Mouse (Mus musculus): Measurements from ENCODE around the gene Clybl. TPM values are rescaled to one million over a fixed set of nuclear protein-coding genes. Genes with fewer than 3 reads are reported as not detected.

Clybl gene
- polyA plus RNA-seq, 1 experiment from 2014 or later: 26.2 TPM

DNA sequence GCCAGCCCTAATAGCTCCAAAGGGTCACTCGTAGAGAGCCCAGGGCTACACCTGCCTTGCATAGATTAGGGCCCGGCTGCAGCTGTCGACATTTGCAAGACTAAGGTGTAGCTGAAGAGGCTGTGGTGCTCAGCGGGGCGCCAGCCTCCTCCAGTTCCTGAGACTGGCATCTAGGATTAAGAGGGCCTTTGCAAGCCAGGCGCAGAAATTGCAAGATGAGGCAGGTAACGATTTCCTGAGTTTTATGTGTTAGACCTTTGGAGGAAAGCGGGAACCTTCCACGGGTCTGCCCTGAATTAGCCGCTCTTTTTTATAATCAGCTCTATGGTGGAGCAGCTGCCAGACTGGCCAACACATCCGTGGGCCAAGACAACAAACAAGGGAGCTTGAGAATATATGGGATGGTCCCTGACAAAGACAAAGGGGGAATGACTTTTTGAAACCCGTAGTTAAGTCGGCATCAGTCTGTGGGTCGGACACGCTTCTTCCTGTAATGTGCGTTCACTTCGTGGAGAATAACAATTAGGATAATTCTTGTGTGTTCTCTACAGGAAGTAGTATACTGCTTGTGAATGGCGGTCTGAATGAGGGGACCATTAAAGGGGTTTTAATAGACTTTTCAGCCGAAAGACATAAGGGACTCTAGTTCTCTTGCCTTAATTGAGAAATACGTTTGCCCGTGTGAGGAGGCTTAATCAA is 74.2 kb downstream of the Clybl start:
- Histone ChIP-seq H3K4me3 (replicated peaks) (no peak overlapping the region), H3K4me2 (no peak overlapping the region), H3K27ac (no peak overlapping the region), H3K4me1 (replicated peaks) (peaks cover 3% of the 10 kb centered on the region; the same call in 1 of the 2 replicates), H3K27me3 (peaks cover 38% of the 10 kb centered on the region), H3K9ac (no peak overlapping the region), H3K9me3 (replicated peaks) (no peaks in the 10 kb centered on the region), H3K36me3 (no peaks in the 10 kb centered on the region)
- ATAC-seq (ENCODE audit: low read depth): no peak
- 15% methylated on average over 21 of the region's 21 CpGs for WGBS (ENCODE audit: insufficient replicate concordance)
- no peak for DNase-seq

DNA sequence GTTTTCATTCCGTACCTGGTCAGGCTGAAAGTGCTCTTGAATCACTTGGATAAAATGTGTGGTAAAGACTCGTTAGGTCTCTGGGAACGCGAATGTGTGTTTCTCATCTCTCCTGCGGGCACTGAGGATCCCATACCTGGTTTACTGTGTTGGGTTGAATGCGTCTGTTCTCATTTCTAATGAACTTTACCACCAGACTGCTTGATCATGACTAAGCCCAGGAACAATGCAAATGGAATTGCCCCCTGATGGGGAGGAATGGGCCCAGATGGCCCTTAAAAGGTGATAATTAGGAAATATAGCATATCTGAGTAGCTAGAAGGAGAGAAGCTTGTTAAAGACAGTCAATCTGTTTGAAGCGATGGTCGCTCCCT is 74.7 kb downstream of the Clybl start:
- Histone ChIP-seq H3K36me3 (no peaks in the 10 kb centered on the region), H3K9me3 (replicated peaks) (no peaks in the 10 kb centered on the region), H3K4me3 (replicated peaks) (no peak overlapping the region), H3K27me3 (peaks cover 38% of the 10 kb centered on the region), H3K4me2 (no peak overlapping the region), H3K4me1 (replicated peaks) (peaks cover 3% of the 10 kb centered on the region; the same call in 1 of the 2 replicates), H3K27ac (no peak overlapping the region), H3K9ac (no peak overlapping the region)
- ATAC-seq (ENCODE audit: low read depth): no peak
- no peak for DNase-seq
- 36% methylated on average over 8 of the region's 8 CpGs for WGBS (ENCODE audit: insufficient replicate concordance)

DNA sequence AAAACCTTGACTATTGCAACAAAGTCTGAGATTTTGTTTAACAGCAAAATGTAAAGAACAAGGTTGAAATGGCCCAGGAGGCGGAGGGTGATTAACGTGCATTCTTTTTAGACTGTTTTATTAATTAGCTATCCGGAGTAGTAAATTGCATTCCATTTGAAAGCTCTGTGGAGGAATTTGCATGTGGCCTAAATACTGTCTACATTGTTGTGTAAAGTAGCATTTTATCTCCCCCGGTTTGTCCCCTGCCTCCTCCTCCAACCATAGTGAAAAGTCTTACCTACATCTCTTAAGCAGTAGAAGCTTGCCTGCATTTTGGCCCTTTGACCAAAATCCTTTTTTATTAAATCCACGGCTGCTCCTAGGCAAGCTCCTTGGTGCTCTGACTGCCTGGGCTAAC is 76.8 kb downstream of the Clybl start:
- H3K27me3 ChIP-seq: peaks cover 38% of the 10 kb centered on the region
- no peaks in the 10 kb centered on the region for H3K36me3 ChIP-seq
- H3K9me3 ChIP-seq (replicated peaks): no peaks in the 10 kb centered on the region
- H3K4me1 ChIP-seq (replicated peaks): peaks cover 3% of the 10 kb centered on the region; the same call in 1 of the 2 replicates
- H3K4me3 ChIP-seq (replicated peaks): no peak overlapping the region
- DNase-seq: no peak
- H3K4me2 ChIP-seq: no peak overlapping the region
- H3K9ac ChIP-seq: no peak overlapping the region
- no peak overlapping the region for H3K27ac ChIP-seq
- ATAC-seq (ENCODE audit: low read depth): no peak
- WGBS (ENCODE audit: insufficient replicate concordance): 66% methylated on average over 5 of the region's 5 CpGs

DNA sequence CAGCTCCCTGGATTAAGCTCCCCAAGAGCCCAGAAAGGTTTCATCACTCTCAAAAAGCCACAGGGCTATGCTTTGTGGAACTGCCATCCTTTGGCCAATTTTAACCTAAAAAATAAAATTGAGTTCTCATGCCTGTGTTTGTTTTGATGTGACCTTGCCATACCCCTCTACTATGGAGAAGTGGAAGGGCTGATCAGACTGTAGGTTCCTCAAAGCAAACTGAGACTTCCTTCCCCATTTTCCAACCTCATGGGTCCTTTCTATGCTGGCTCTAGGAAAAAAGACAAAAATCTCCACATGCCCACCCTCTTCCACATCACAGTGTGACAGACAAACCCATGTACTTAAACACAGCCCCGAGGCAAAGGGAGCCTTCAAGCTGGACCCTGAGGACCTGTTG is 79.7 kb downstream of the Clybl start:
- Histone ChIP-seq H3K4me2 (no peak overlapping the region), H3K4me3 (replicated peaks) (no peak overlapping the region), H3K36me3 (no peaks in the 10 kb centered on the region), H3K9me3 (replicated peaks) (no peaks in the 10 kb centered on the region), H3K27ac (no peak overlapping the region), H3K9ac (no peak overlapping the region), H3K27me3 (peaks cover 15% of the 10 kb centered on the region), H3K4me1 (replicated peaks) (no peaks in the 10 kb centered on the region)
- no peak for DNase-seq
- 23% methylated on average over 1 of the region's 1 CpGs for WGBS (ENCODE audit: insufficient replicate concordance)
- no peak for ATAC-seq (ENCODE audit: low read depth)

GRCm38 (mm10) chr14:122262851-122263659 is 81.6 kb downstream of the Clybl start:
- Histone ChIP-seq H3K4me2 (no peak overlapping the region), H3K4me3 (replicated peaks) (no peak overlapping the region), H3K9ac (no peak overlapping the region), H3K27ac (no peak overlapping the region), H3K36me3 (no peaks in the 10 kb centered on the region), H3K9me3 (replicated peaks) (no peaks in the 10 kb centered on the region), H3K4me1 (replicated peaks) (no peaks in the 10 kb centered on the region), H3K27me3 (no peaks in the 10 kb centered on the region)
- WGBS (ENCODE audit: insufficient replicate concordance): 58% methylated on average over 16 of the region's 16 CpGs
- ATAC-seq (ENCODE audit: low read depth) (no peak), DNase-seq (no peak)

DNA sequence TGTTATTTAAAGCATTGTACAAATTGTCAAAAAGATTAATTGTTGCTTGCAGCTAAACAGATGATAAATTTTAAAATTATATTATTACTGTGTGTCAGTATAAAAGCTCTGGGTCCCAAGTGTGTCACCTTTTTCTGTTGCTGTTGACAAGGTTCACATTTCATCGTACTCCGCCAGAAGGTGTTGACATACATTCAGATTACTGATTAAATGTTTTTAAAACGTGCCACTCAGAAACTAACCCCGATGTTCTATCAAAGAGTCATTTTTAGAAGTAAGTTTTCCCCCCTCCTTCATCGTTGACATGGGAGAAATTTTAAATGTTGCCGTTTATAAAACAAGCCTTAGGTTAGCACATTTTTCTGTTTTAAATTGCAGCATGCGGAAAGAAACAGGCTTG is 83.7 kb downstream of the Clybl start:
- WGBS (ENCODE audit: insufficient replicate concordance): 70% methylated on average over 7 of the region's 7 CpGs

DNA sequence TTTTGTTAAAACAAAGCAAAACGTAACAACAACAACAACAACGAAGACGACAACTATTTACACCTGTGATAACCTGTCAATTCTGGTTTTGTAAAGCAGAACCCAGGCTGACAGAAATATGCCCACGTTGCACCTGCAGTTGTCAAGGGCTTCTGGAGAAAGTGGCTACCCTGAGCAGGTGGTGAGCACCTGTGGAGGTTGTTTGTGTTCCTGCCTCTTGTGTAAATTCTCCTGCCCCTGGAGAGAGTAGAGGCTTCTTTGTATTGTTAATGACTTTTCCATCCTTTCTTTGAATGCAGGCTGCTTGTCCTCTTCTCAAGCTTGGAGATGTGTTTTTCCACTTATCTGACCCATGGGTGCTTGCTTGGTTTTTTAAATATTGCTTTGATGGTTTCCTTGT is 86.1 kb downstream of the Clybl start:
- H3K4me3 ChIP-seq (replicated peaks): no peak overlapping the region
- H3K4me1 ChIP-seq (replicated peaks): no peaks in the 10 kb centered on the region
- H3K36me3 ChIP-seq: no peaks in the 10 kb centered on the region
- no peak overlapping the region for H3K9ac ChIP-seq
- H3K27me3 ChIP-seq: no peaks in the 10 kb centered on the region
- ATAC-seq (ENCODE audit: low read depth): no peak
- H3K4me2 ChIP-seq: no peak overlapping the region
- WGBS (ENCODE audit: insufficient replicate concordance): 26% methylated on average over 4 of the region's 4 CpGs
- no peaks in the 10 kb centered on the region for H3K9me3 ChIP-seq (replicated peaks)
- no peak overlapping the region for H3K27ac ChIP-seq
- no peak for DNase-seq

More for the DNA sequence above, 83.7 kb downstream of the Clybl start:
- DNase-seq: no peak
- Histone ChIP-seq H3K4me1 (replicated peaks) (no peaks in the 10 kb centered on the region), H3K4me2 (no peak overlapping the region), H3K27me3 (no peaks in the 10 kb centered on the region), H3K9ac (no peak overlapping the region), H3K4me3 (replicated peaks) (no peak overlapping the region), H3K27ac (no peak overlapping the region), H3K36me3 (no peaks in the 10 kb centered on the region), H3K9me3 (replicated peaks) (no peaks in the 10 kb centered on the region)
- ATAC-seq (ENCODE audit: low read depth): no peak

- H3K4me2 ChIP-seq: no peak overlapping the region
- H3K9ac ChIP-seq: no peak overlapping the region
- H3K27me3 ChIP-seq: no peaks in the 10 kb centered on the region
- ATAC-seq (ENCODE audit: low read depth) (no peak), DNase-seq (no peak)
- no peak overlapping the region for H3K4me3 ChIP-seq (replicated peaks)
- no peaks in the 10 kb centered on the region for H3K4me1 ChIP-seq (replicated peaks)
- H3K27ac ChIP-seq: no peak overlapping the region
- H3K9me3 ChIP-seq (replicated peaks): no peaks in the 10 kb centered on the region
- H3K36me3 ChIP-seq: no peaks in the 10 kb centered on the region
- WGBS (ENCODE audit: insufficient replicate concordance): 53% methylated on average over 14 of the region's 14 CpGs
These were observed 89.7 kb downstream of the Clybl start for GRCm38 (mm10) chr14:122271104-122271746.

DNA sequence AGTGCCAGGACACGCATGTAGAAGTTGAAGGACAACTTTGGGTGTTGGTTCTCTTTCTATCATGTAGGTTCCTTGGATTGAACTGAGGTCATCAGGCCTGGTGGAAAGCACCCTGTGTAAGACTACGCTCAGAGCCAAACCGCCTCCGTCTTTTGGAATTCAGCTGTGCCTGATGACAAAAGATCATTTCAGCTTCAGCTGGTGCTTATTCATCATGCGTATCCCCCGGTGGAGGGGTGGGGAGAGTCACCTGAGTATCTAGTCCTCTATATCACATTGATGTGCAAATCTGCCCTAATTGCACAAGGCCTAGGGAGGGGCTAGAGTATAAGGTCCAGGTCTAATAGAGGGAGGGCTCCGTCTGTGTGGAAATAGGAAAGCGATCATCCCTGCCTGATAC is 95.6 kb downstream of the Clybl start:
- Histone ChIP-seq H3K4me1 (replicated peaks) (no peaks in the 10 kb centered on the region), H3K27me3 (no peaks in the 10 kb centered on the region), H3K27ac (no peak overlapping the region), H3K36me3 (no peaks in the 10 kb centered on the region), H3K9ac (no peak overlapping the region), H3K4me2 (no peak overlapping the region), H3K9me3 (replicated peaks) (no peaks in the 10 kb centered on the region), H3K4me3 (replicated peaks) (no peak overlapping the region)
- 82% methylated on average over 8 of the region's 8 CpGs for WGBS (ENCODE audit: insufficient replicate concordance)
- ATAC-seq (ENCODE audit: low read depth): no peak
- no peak for DNase-seq

DNA sequence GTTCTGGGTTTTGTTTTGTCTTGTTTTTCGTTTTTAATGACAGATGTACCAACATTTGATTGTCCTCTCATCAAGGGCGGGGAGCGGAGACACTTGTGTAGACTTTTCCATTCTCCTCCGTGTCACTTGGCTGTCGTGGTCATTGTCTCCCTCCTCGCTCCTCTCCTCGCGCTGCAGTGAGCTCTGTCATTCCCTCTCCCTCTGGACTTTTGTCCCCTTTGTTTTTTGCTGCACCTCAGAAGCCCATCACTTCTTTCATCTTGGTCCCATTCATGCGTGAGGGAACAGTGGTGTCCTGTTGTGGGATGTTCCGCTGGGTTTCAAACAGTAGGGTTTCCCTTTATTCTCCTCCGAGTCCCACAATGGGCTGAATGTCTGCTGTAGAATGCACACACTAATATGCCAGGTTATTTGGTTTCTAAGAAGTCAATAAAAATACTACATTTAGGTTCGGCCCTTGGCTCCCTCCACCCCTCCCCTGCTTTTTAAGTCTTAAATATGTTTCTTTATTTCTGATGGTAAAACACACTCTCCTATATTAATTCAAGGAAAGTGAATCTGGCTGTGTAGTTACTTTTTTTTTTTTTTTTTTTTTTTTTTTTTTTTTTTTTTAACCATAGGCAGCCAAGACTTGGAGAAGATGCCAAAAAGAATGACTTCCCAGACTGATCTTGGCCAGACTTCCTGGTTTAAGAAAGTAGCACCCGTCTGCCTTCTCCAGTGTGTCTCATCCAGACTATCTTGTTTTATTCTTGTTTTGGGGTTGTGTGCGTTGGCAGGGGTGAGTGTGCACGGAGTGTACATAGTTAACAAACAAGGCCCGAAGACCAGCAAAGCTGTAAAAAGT is 98.2 kb downstream of the Clybl start:
- no peak for DNase-seq
- no peak overlapping the region for H3K4me2 ChIP-seq
- no peak overlapping the region for H3K27ac ChIP-seq
- no peaks in the 10 kb centered on the region for H3K9me3 ChIP-seq (replicated peaks)
- H3K36me3 ChIP-seq: no peaks in the 10 kb centered on the region
- H3K27me3 ChIP-seq: no peaks in the 10 kb centered on the region
- H3K4me1 ChIP-seq (replicated peaks): no peaks in the 10 kb centered on the region
- H3K4me3 ChIP-seq (replicated peaks): no peak overlapping the region
- no peak for ATAC-seq (ENCODE audit: low read depth)
- no peak overlapping the region for H3K9ac ChIP-seq
- 62% methylated on average over 16 of the region's 16 CpGs for WGBS (ENCODE audit: insufficient replicate concordance)

All from liver, embryonic 13.5 days (tissue).